Mouse (Mus musculus): ENCODE measurements at regions not wholly inside any gene's neighbourhood (a gene's known extent, or its start where the extent isn't known, plus 50 kb on each side); places are given as distances from the start of the nearest gene placed in this dataset.

GRCm38 (mm10) chr13:51960262-51960661 lies 113.8 kb downstream of the Gadd45g start:
- Histone ChIP-seq H3K4me1 (replicated peaks) (peaks cover 28% of the 10 kb centered on the region), H3K36me3 (no peaks in the 10 kb centered on the region), H3K27ac (no peak overlapping the region), H3K27me3 (no peaks in the 10 kb centered on the region), H3K4me2 (no peak overlapping the region), H3K9ac (no peak overlapping the region), H3K4me3 (no peak overlapping the region), H3K9me3 (replicated peaks) (no peaks in the 10 kb centered on the region)
- WGBS, result 56% methylated on average over 4 of the region's 4 CpGs
- no peak for ATAC-seq (replicated peaks; ENCODE audit: insufficient number of reproducible peaks, insufficient read depth, low FRiP score, low read depth)

- no peaks in the 10 kb centered on the region for H3K9me3 ChIP-seq (replicated peaks)
- no peak overlapping the region for H3K27ac ChIP-seq
- H3K27me3 ChIP-seq, result no peaks in the 10 kb centered on the region
- 57% methylated on average over 8 of the region's 8 CpGs for WGBS
- H3K4me1 ChIP-seq (replicated peaks), result peaks cover 34% of the 10 kb centered on the region
- no peaks in the 10 kb centered on the region for H3K36me3 ChIP-seq
- ATAC-seq (replicated peaks; ENCODE audit: insufficient number of reproducible peaks, insufficient read depth, low FRiP score, low read depth), result no peak
- no peak overlapping the region for H3K9ac ChIP-seq
- no peak overlapping the region for H3K4me3 ChIP-seq
- no peak overlapping the region for H3K4me2 ChIP-seq
Measured at GRCm38 (mm10) chr13:51962191-51962611, 115.7 kb downstream of the Gadd45g start.

DNA sequence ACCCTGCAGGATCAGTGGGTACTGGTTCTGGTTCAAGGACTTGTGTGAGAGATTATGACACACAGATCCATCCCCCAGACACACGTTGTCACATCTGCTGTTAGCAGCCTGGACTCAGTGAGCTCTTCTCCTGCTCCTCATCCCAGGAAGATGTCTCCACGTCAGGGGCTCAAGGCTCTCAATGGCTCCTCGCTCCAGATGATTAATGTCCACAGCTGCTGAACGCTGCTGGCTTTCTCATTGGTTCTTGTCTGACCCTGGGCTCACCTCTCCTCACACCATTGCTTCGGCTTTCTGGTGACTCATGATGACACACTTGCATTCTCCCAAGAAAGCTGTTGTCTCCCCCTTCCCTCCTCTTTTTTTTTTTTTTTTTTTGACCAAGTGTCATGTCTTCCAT lies 116.2 kb downstream of the Gadd45g start:
- no peak for ATAC-seq (replicated peaks; ENCODE audit: insufficient number of reproducible peaks, insufficient read depth, low FRiP score, low read depth)

GRCm38 (mm10) chr13:51963966-51964365 lies 117.5 kb downstream of the Gadd45g start:
- Histone ChIP-seq H3K27me3 (no peaks in the 10 kb centered on the region), H3K4me3 (no peak overlapping the region), H3K9me3 (replicated peaks) (no peaks in the 10 kb centered on the region), H3K27ac (peak overlapping the region; percentile 69), H3K9ac (no peak overlapping the region), H3K4me2 (no peak overlapping the region), H3K4me1 (replicated peaks) (peaks cover 39% of the 10 kb centered on the region), H3K36me3 (no peaks in the 10 kb centered on the region)
- no peak for ATAC-seq (replicated peaks; ENCODE audit: insufficient number of reproducible peaks, insufficient read depth, low FRiP score, low read depth)
- 64% methylated on average over 6 of the region's 6 CpGs for WGBS

More for the DNA sequence above, 116.2 kb downstream of the Gadd45g start:
- no peak overlapping the region for H3K27ac ChIP-seq
- H3K27me3 ChIP-seq, result no peaks in the 10 kb centered on the region
- no peak overlapping the region for H3K4me3 ChIP-seq
- peaks cover 34% of the 10 kb centered on the region for H3K4me1 ChIP-seq (replicated peaks)
- no peak overlapping the region for H3K9ac ChIP-seq
- no peaks in the 10 kb centered on the region for H3K9me3 ChIP-seq (replicated peaks)
- WGBS, result 62% methylated on average over 5 of the region's 5 CpGs
- no peak overlapping the region for H3K4me2 ChIP-seq
- H3K36me3 ChIP-seq, result no peaks in the 10 kb centered on the region

DNA sequence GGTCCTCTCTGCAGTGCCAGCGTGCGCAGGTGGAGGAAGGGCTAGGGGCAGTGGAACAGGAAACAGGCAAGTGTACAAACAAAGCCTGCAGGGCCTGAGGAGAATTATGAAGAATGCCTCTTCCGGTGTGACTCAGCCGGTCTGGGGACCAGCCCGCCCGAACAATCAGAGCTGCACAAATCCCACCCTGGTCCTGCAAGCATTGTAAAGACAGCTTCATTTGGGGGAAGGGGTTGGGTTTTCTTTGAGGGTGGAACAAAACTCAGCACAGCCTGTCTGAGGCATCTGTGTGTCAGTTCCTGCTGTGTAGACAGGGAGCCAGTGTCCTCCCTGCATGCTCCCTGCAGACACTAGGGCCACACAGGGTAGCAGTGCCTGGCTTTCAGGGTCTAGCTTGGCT lies 117.9 kb downstream of the Gadd45g start:
- ATAC-seq (replicated peaks; ENCODE audit: insufficient number of reproducible peaks, insufficient read depth, low FRiP score, low read depth), result peak; percentile 65
- peaks cover 42% of the 10 kb centered on the region for H3K4me1 ChIP-seq (replicated peaks)
- H3K4me3 ChIP-seq, result no peak overlapping the region
- no peak overlapping the region for H3K9ac ChIP-seq
- H3K27me3 ChIP-seq, result no peaks in the 10 kb centered on the region
- H3K36me3 ChIP-seq, result no peaks in the 10 kb centered on the region
- peak overlapping the region; percentile 69 for H3K27ac ChIP-seq
- 65% methylated on average over 6 of the region's 6 CpGs for WGBS
- no peak overlapping the region for H3K4me2 ChIP-seq
- no peaks in the 10 kb centered on the region for H3K9me3 ChIP-seq (replicated peaks)

GRCm38 (mm10) chr13:51964921-51965320 lies 118.4 kb downstream of the Gadd45g start:
- peaks cover 46% of the 10 kb centered on the region for H3K4me1 ChIP-seq (replicated peaks)
- no peaks in the 10 kb centered on the region for H3K27me3 ChIP-seq
- H3K27ac ChIP-seq, result peak overlapping the region; percentile 69
- WGBS, result 51% methylated on average over 2 of the region's 2 CpGs
- no peaks in the 10 kb centered on the region for H3K36me3 ChIP-seq
- no peaks in the 10 kb centered on the region for H3K9me3 ChIP-seq (replicated peaks)
- H3K4me3 ChIP-seq, result no peak overlapping the region
- H3K9ac ChIP-seq, result no peak overlapping the region
- no peak for ATAC-seq (replicated peaks; ENCODE audit: insufficient number of reproducible peaks, insufficient read depth, low FRiP score, low read depth)
- H3K4me2 ChIP-seq, result no peak overlapping the region

GRCm38 (mm10) chr13:51968103-51968502 lies 121.6 kb downstream of the Gadd45g start:
- Histone ChIP-seq H3K9ac (no peak overlapping the region), H3K4me2 (no peak overlapping the region), H3K4me3 (no peak overlapping the region), H3K9me3 (replicated peaks) (no peaks in the 10 kb centered on the region), H3K27ac (no peak overlapping the region), H3K36me3 (no peaks in the 10 kb centered on the region), H3K27me3 (no peaks in the 10 kb centered on the region), H3K4me1 (replicated peaks) (peaks cover 41% of the 10 kb centered on the region)
- WGBS, result 74% methylated on average over 6 of the region's 6 CpGs
- ATAC-seq (replicated peaks; ENCODE audit: insufficient number of reproducible peaks, insufficient read depth, low FRiP score, low read depth), result no peak

DNA sequence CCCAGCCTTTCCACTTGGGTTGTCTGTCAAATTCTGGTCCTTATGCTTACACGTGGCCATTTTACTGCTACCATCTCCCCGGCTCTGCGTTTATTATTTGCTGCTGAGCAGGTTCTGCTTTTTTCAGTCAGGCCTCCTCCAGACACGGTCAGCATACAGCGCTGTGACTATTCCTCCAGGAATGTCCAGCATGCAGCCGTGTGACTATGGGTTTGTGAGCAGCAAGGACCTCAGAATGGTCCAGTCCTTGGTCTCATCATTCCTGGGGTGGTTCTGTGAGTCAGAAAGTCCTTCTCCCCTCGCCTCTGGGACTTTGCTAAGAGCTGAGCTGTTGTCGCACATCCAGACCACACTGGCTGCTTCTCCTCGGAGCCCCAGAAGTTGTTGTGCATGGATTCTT lies 122.3 kb downstream of the Gadd45g start:
- H3K27me3 ChIP-seq, result no peaks in the 10 kb centered on the region
- H3K27ac ChIP-seq, result no peak overlapping the region
- H3K4me2 ChIP-seq, result no peak overlapping the region
- no peaks in the 10 kb centered on the region for H3K9me3 ChIP-seq (replicated peaks)
- H3K4me3 ChIP-seq, result no peak overlapping the region
- H3K9ac ChIP-seq, result no peak overlapping the region
- ATAC-seq (replicated peaks; ENCODE audit: insufficient number of reproducible peaks, insufficient read depth, low FRiP score, low read depth), result no peak
- peaks cover 45% of the 10 kb centered on the region for H3K4me1 ChIP-seq (replicated peaks)
- WGBS, result 45% methylated on average over 9 of the region's 9 CpGs
- H3K36me3 ChIP-seq, result no peaks in the 10 kb centered on the region

GRCm38 (mm10) chr13:51970051-51970450 lies 123.6 kb downstream of the Gadd45g start:
- Histone ChIP-seq H3K4me2 (no peak overlapping the region), H3K9ac (no peak overlapping the region), H3K36me3 (no peaks in the 10 kb centered on the region), H3K4me3 (no peak overlapping the region), H3K27me3 (no peaks in the 10 kb centered on the region), H3K27ac (no peak overlapping the region), H3K4me1 (replicated peaks) (peaks cover 48% of the 10 kb centered on the region), H3K9me3 (replicated peaks) (no peaks in the 10 kb centered on the region)
- no peak for ATAC-seq (replicated peaks; ENCODE audit: insufficient number of reproducible peaks, insufficient read depth, low FRiP score, low read depth)
- WGBS, result 61% methylated on average over 11 of the region's 11 CpGs

GRCm38 (mm10) chr13:51972656-51973310 lies 126.3 kb downstream of the Gadd45g start:
- Histone ChIP-seq H3K9me3 (replicated peaks) (no peaks in the 10 kb centered on the region), H3K4me3 (no peak overlapping the region), H3K27me3 (no peaks in the 10 kb centered on the region), H3K27ac (no peak overlapping the region), H3K9ac (no peak overlapping the region), H3K36me3 (no peaks in the 10 kb centered on the region), H3K4me1 (replicated peaks) (peaks cover 61% of the 10 kb centered on the region), H3K4me2 (no peak overlapping the region)
- no peak for ATAC-seq (replicated peaks; ENCODE audit: insufficient number of reproducible peaks, insufficient read depth, low FRiP score, low read depth)
- 59% methylated on average over 10 of the region's 12 CpGs for WGBS

GRCm38 (mm10) chr13:51973461-51973860 lies 127.0 kb downstream of the Gadd45g start:
- H3K4me3 ChIP-seq, result no peak overlapping the region
- WGBS, result 69% methylated on average over 10 of the region's 10 CpGs
- no peak overlapping the region for H3K27ac ChIP-seq
- no peak for ATAC-seq (replicated peaks; ENCODE audit: insufficient number of reproducible peaks, insufficient read depth, low FRiP score, low read depth)
- no peak overlapping the region for H3K9ac ChIP-seq
- H3K4me2 ChIP-seq, result no peak overlapping the region
- no peaks in the 10 kb centered on the region for H3K36me3 ChIP-seq
- peaks cover 56% of the 10 kb centered on the region for H3K4me1 ChIP-seq (replicated peaks)
- H3K9me3 ChIP-seq (replicated peaks), result no peaks in the 10 kb centered on the region
- no peaks in the 10 kb centered on the region for H3K27me3 ChIP-seq

DNA sequence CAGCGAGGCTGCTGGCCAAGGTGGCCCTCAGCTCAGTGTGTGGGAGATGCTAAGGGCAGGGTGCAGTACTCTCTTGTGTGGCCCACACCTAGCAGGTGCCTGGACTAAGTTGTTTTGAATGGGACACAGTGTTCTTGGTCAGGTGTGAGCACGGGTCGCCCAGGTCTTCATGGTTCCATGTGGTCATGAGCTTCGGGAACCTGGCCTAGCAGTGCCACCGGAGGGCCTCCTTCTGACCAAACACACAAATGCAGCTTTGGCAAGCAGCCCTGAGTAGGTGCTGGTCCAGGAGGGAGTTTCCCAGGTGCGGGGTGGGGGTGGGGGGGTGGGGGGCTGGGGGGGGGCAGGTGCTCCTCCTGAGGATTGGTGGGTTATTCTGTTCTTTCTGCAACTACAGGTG lies 127.6 kb downstream of the Gadd45g start:
- 88% methylated on average over 6 of the region's 6 CpGs for WGBS
- Histone ChIP-seq H3K9me3 (replicated peaks) (no peaks in the 10 kb centered on the region), H3K4me2 (no peak overlapping the region), H3K27ac (no peak overlapping the region; the same call in 1 of the 2 replicates), H3K4me3 (no peak overlapping the region), H3K27me3 (no peaks in the 10 kb centered on the region), H3K4me1 (replicated peaks) (peaks cover 51% of the 10 kb centered on the region), H3K9ac (no peak overlapping the region), H3K36me3 (no peaks in the 10 kb centered on the region)
- no peak for ATAC-seq (replicated peaks; ENCODE audit: insufficient number of reproducible peaks, insufficient read depth, low FRiP score, low read depth)
